Mouse (Mus musculus): ENCODE measurements around the gene Rps19. TPM values are rescaled to one million over a fixed set of nuclear protein-coding genes. Genes with fewer than 3 reads are reported as not detected.

Gene Rps19
- polyA plus RNA-seq, 1 experiment = 1,912 TPM

GRCm38 (mm10) chr7:24903444-24903825 lies 19.3 kb downstream of the Rps19 start:
- Histone ChIP-seq H3K4me3 (peak overlapping the region; percentile 73), H3K36me3 (ENCODE audit: control insufficient read depth, insufficient read depth) (no peaks in the 10 kb centered on the region), H3K79me2 (ENCODE audit: control insufficient read depth, insufficient read depth) (peaks cover 18% of the 10 kb centered on the region), H3K27me3 (ENCODE audit: control insufficient read depth, insufficient read depth, insufficient read length) (no peaks in the 10 kb centered on the region), H3K4me2 (ENCODE audit: low read depth) (peak overlapping the region; percentile 85), H3ac (ENCODE audit: control insufficient read depth, insufficient read length) (peak overlapping the region; percentile 74)
- TF ChIP-seq POLR2A (IDR thresholded peaks at IDR 0.05; ENCODE audit: insufficient read length, low read depth) (no peak), TCF3 (IDR thresholded peaks at IDR 0.05; ENCODE audit: insufficient read length, low read depth) (no peak), USF1 (IDR thresholded peaks at IDR 0.05; ENCODE audit: low read depth) (no peak), MAX (IDR thresholded peaks at IDR 0.05; ENCODE audit: low read depth) (no peak), POLR2AphosphoS2 (IDR thresholded peaks at IDR 0.05; ENCODE audit: insufficient read length, low read depth) (no peak), SRF (IDR thresholded peaks at IDR 0.05; ENCODE audit: control insufficient read depth, insufficient read length, low read depth) (no peak), MYOG (IDR thresholded peaks at IDR 0.05; ENCODE audit: control insufficient read depth in 1 of 3, insufficient read depth in 1 of 3, insufficient read length in 2 of 3, low read depth in 2 of 3) (no peak), TCF12 (IDR thresholded peaks at IDR 0.05; ENCODE audit: insufficient read depth, poor library complexity, severe bottlenecking) (no peak), E2F4 (IDR thresholded peaks at IDR 0.05; ENCODE audit: insufficient read depth) (no peak), MYOD1 (IDR thresholded peaks at IDR 0.05; ENCODE audit: control insufficient read depth in 1 of 3, insufficient read length in 2 of 3, low read depth in 2 of 3) (no peak), CEBPB (IDR thresholded peaks at IDR 0.05; ENCODE audit: insufficient read depth, poor library complexity, severe bottlenecking) (no peak)

DNA sequence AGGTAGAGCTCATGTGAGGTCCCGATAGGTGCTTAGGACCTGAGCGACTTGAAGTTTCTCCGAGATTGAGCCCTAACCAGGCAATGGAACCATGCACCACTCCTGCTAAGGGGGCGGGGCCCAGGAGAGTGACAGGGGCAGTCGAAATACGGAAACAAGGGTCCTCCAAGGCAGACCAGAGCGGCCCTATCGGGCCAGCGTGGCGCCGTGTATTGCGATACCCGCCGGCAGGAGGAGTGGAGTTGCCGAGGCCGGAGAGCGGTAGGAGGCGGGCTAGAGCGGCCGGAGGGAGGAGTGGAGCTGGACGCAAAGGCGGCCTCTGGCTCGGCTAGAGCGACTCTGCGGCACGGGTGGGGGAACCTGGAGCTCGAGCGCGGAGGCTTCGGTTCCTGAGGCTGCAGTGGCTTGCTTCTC lies 19.9 kb downstream of the Rps19 start:
- H3K4me2 ChIP-seq (ENCODE audit: low read depth) = peak overlapping the region; percentile 97
- peak overlapping the region; percentile 8 for H3ac ChIP-seq (ENCODE audit: control insufficient read depth, insufficient read length)
- H3K4me3 ChIP-seq = peak overlapping the region; percentile 73
- H3K27me3 ChIP-seq (ENCODE audit: control insufficient read depth, insufficient read depth, insufficient read length) = no peaks in the 10 kb centered on the region
- peaks cover 5% of the 10 kb centered on the region for H3K36me3 ChIP-seq (ENCODE audit: control insufficient read depth, insufficient read depth)
- no peak for TF ChIP-seq MAX (IDR thresholded peaks at IDR 0.05; ENCODE audit: low read depth)
- peak; percentile 59 for TF ChIP-seq POLR2A (IDR thresholded peaks at IDR 0.05; ENCODE audit: insufficient read length, low read depth)
- TF ChIP-seq POLR2AphosphoS2 (IDR thresholded peaks at IDR 0.05; ENCODE audit: insufficient read length, low read depth) = peak; percentile 86
- peak; percentile 50; the same call in 1 of the 2 replicates for TF ChIP-seq CEBPB (IDR thresholded peaks at IDR 0.05; ENCODE audit: insufficient read depth, poor library complexity, severe bottlenecking)
- peak in 1 of 3 experiments; percentile 45 for TF ChIP-seq MYOG (IDR thresholded peaks at IDR 0.05; ENCODE audit: control insufficient read depth in 1 of 3, insufficient read depth in 1 of 3, insufficient read length in 2 of 3, low read depth in 2 of 3)
- TF ChIP-seq E2F4 (IDR thresholded peaks at IDR 0.05; ENCODE audit: insufficient read depth) = no peak
- TF ChIP-seq TCF12 (IDR thresholded peaks at IDR 0.05; ENCODE audit: insufficient read depth, poor library complexity, severe bottlenecking) = no peak
- TF ChIP-seq SRF (IDR thresholded peaks at IDR 0.05; ENCODE audit: control insufficient read depth, insufficient read length, low read depth) = peak; percentile 32
- no peak for TF ChIP-seq REST (IDR thresholded peaks at IDR 0.05; ENCODE audit: insufficient read depth, insufficient read length)
- no peak for TF ChIP-seq MYOD1 (IDR thresholded peaks at IDR 0.05; ENCODE audit: control insufficient read depth in 1 of 3, insufficient read length in 2 of 3, low read depth in 2 of 3)
- TF ChIP-seq TCF3 (IDR thresholded peaks at IDR 0.05; ENCODE audit: insufficient read length, low read depth) = no peak
- no peak for TF ChIP-seq USF1 (IDR thresholded peaks at IDR 0.05; ENCODE audit: low read depth)
- H3K79me2 ChIP-seq (ENCODE audit: control insufficient read depth, insufficient read depth) = peaks cover 18% of the 10 kb centered on the region

DNA sequence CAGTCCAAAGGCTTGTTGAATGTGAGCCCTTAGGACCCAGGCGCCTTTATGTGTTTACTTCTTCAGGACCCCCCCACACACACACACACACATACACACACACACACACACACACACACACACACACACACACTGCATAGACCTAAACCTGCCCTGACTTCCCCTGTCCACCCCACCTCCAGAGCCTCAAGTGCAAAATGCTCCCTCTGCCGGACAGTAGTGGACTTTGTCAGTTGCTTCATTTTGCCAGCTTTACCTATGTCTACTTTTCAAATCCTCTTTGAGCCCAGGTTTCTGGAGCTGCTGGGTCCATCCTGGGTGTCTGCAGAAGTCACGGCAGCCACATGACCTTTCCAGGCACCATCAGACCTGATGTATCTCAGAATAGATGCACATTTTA lies 20.8 kb downstream of the Rps19 start:
- H3K4me3 ChIP-seq = peak overlapping the region; percentile 73
- TF ChIP-seq POLR2AphosphoS2 (IDR thresholded peaks at IDR 0.05; ENCODE audit: insufficient read length, low read depth) = no peak
- no peak for TF ChIP-seq USF1 (IDR thresholded peaks at IDR 0.05; ENCODE audit: low read depth)
- TF ChIP-seq REST (IDR thresholded peaks at IDR 0.05; ENCODE audit: insufficient read depth, insufficient read length) = no peak
- TF ChIP-seq SRF (IDR thresholded peaks at IDR 0.05; ENCODE audit: control insufficient read depth, insufficient read length, low read depth) = no peak
- TF ChIP-seq E2F4 (IDR thresholded peaks at IDR 0.05; ENCODE audit: insufficient read depth) = no peak
- no peak for TF ChIP-seq MYOD1 (IDR thresholded peaks at IDR 0.05; ENCODE audit: control insufficient read depth in 1 of 3, insufficient read length in 2 of 3, low read depth in 2 of 3)
- no peak for TF ChIP-seq CEBPB (IDR thresholded peaks at IDR 0.05; ENCODE audit: insufficient read depth, poor library complexity, severe bottlenecking)
- no peak for TF ChIP-seq MAX (IDR thresholded peaks at IDR 0.05; ENCODE audit: low read depth)
- TF ChIP-seq TCF3 (IDR thresholded peaks at IDR 0.05; ENCODE audit: insufficient read length, low read depth) = no peak
- no peak for TF ChIP-seq TCF12 (IDR thresholded peaks at IDR 0.05; ENCODE audit: insufficient read depth, poor library complexity, severe bottlenecking)
- no peak for TF ChIP-seq MYOG (IDR thresholded peaks at IDR 0.05; ENCODE audit: control insufficient read depth in 1 of 3, insufficient read depth in 1 of 3, insufficient read length in 2 of 3, low read depth in 2 of 3)
- H3ac ChIP-seq (ENCODE audit: control insufficient read depth, insufficient read length) = peak overlapping the region; percentile 8
- peaks cover 5% of the 10 kb centered on the region for H3K36me3 ChIP-seq (ENCODE audit: control insufficient read depth, insufficient read depth)
- no peaks in the 10 kb centered on the region for H3K27me3 ChIP-seq (ENCODE audit: control insufficient read depth, insufficient read depth, insufficient read length)
- H3K4me2 ChIP-seq (ENCODE audit: low read depth) = peak overlapping the region; percentile 97
- H3K79me2 ChIP-seq (ENCODE audit: control insufficient read depth, insufficient read depth) = peaks cover 18% of the 10 kb centered on the region

- no peaks in the 10 kb centered on the region for H3K27me3 ChIP-seq (ENCODE audit: control insufficient read depth, insufficient read depth, insufficient read length)
- H3K4me3 ChIP-seq = no peak overlapping the region
- peaks cover 5% of the 10 kb centered on the region for H3K36me3 ChIP-seq (ENCODE audit: control insufficient read depth, insufficient read depth)
- H3K4me2 ChIP-seq (ENCODE audit: low read depth) = peak overlapping the region; percentile 27
- no peak overlapping the region for H3ac ChIP-seq (ENCODE audit: control insufficient read depth, insufficient read length)
- TF ChIP-seq SRF (IDR thresholded peaks at IDR 0.05; ENCODE audit: control insufficient read depth, insufficient read length, low read depth) (no peak), E2F4 (IDR thresholded peaks at IDR 0.05; ENCODE audit: insufficient read depth) (no peak), TCF3 (IDR thresholded peaks at IDR 0.05; ENCODE audit: insufficient read length, low read depth) (no peak), MYOG (IDR thresholded peaks at IDR 0.05; ENCODE audit: control insufficient read depth in 1 of 3, insufficient read depth in 1 of 3, insufficient read length in 2 of 3, low read depth in 2 of 3) (no peak), CEBPB (IDR thresholded peaks at IDR 0.05; ENCODE audit: insufficient read depth, poor library complexity, severe bottlenecking) (no peak), TCF12 (IDR thresholded peaks at IDR 0.05; ENCODE audit: insufficient read depth, poor library complexity, severe bottlenecking) (no peak), MAX (IDR thresholded peaks at IDR 0.05; ENCODE audit: low read depth) (no peak), POLR2AphosphoS2 (IDR thresholded peaks at IDR 0.05; ENCODE audit: insufficient read length, low read depth) (no peak), MYOD1 (IDR thresholded peaks at IDR 0.05; ENCODE audit: control insufficient read depth in 1 of 3, insufficient read length in 2 of 3, low read depth in 2 of 3) (no peak), REST (IDR thresholded peaks at IDR 0.05; ENCODE audit: insufficient read depth, insufficient read length) (no peak), USF1 (IDR thresholded peaks at IDR 0.05; ENCODE audit: low read depth) (no peak), POLR2A (IDR thresholded peaks at IDR 0.05; ENCODE audit: insufficient read length, low read depth) (no peak)
- H3K79me2 ChIP-seq (ENCODE audit: control insufficient read depth, insufficient read depth) = peaks cover 18% of the 10 kb centered on the region
These were observed 22.4 kb downstream of the Rps19 start for GRCm38 (mm10) chr7:24906551-24906950.
